Mouse (Mus musculus) left cerebral cortex, adult 8-10 months (tissue): ENCODE data around the gene Rab33b. TPM values are rescaled to one million over a fixed set of nuclear protein-coding genes. Genes with fewer than 3 reads are reported as not detected.

Source experiments
- DNase-seq, 2 experiments: peaks; one replicate each; pipeline ENCODE4 v3.0.0; 2022; ENCODE audit warnings: low spot score in 2 of 2
- total RNA-seq, 4 experiments: library from RNA; stranded (reverse); gene quantifications; 2 replicates each; pipeline ENCODE4 v1.2.4; 2022

Rab33b gene
- total RNA-seq, 4 experiments from 2014 or later: 24.0 to 28.2 (median 25.3) TPM

DNA sequence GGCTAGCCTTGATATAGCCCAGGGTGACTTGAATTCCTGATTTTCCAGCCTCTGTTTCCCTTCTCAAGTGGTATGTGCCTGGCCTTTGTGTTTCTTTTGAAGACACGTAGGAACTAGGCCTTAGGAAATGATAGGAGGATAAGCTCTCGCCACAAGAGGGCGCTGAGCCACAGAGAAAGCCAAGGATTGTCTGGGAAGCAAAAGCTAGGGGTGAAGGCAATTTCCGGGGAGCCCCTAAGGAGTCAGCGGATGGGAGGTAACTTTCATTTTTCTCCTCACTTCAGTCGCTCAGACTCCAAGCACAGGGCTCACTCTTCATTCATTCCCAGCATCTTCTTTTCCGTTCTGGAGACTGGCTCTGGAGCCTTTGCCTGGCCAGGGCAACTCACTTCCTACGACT is 27.2 kb downstream of the Rab33b start:
- DNase-seq: peak; percentile 43 to 64

- DNase-seq: no peak
These were observed 28.3 kb downstream of the Rab33b start for GRCm38 (mm10) chr3:51511983-51512382.

GRCm38 (mm10) chr3:51517467-51517866 is 33.7 kb downstream of the Rab33b start:
- DNase-seq: no peak

- no peak for DNase-seq
These were observed 34.4 kb downstream of the Rab33b start for GRCm38 (mm10) chr3:51517878-51518762.

GRCm38 (mm10) chr3:51518763-51519121 is 35.0 kb downstream of the Rab33b start:
- no peak for DNase-seq

DNA sequence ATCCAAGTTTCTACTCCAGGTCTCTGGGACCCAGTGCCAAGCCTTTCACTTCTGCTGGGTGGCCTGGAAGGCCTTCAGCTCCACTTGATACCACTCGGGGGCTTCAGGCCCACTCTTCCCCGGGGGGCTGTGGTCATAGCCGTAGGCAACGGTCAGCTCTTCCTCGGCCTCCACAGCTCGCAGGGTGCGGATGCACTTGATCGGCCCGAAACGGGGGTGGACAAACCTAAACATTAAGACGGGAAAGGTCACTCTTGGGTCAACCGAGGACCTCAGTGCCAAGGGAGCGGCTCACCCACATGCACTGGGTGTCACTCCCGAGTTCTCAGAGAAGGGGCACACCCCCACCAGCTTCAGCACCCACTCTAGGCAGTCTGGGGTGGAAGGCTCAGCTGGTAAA is 37.5 kb downstream of the Rab33b start:
- DNase-seq: no peak

DNA sequence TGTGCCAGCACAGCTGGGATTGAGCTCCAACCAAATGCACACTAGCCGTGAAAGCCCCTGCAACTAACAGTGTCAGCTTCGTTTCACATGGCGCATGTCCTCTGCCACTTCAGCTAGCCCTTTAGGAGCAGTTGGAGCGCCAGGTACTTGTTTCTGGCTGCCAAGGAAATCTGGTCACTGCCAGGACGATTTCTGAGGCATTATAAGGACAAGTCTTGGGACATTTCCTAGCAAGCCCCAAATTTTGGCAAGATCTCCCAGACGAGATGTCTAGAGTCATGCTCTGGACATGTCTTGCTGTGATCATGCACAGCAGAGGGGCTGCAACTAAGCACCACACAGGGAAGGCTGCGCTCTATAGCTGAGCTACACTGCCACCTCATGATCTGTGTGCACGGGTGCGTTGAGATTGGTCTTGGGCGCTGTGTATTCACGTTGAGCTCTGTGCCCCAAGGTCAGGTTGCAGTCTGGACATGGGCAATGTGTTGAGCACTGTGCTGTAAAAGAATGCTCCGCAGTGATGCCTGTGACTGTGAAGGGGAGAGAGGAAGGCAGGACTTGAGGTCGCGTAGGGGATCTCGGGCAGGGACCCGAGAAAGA is 41.6 kb downstream of the Rab33b start:
- DNase-seq: no peak

GRCm38 (mm10) chr3:51526891-51527290 is 43.2 kb downstream of the Rab33b start:
- peak in 1 of 2 experiments; percentile 79 for DNase-seq

GRCm38 (mm10) chr3:51531473-51532281 is 48.0 kb downstream of the Rab33b start:
- no peak for DNase-seq

GRCm38 (mm10) chr3:51532282-51532620 is 48.5 kb downstream of the Rab33b start:
- DNase-seq: no peak

DNA sequence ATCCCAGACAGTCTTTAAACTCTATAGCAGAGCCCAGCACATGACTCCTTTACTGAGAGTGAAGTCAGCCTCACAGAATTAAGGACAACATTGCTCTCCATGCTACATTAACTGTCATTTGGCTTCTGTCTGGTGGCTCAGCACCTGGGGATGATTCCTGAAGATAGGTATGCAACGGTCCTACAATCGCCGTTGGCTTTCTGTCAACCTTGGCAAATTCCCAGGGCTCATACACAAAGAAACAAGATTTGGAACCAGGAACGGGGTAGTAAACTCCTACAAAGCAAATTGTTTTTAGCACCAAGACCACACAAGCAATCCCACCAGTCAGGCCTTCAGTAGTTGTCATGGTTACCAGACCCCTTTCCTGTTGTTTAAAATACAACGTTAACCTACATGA is 49.9 kb downstream of the Rab33b start:
- no peak for DNase-seq

- no peak for DNase-seq
These were observed 50.3 kb downstream of the Rab33b start for GRCm38 (mm10) chr3:51534013-51534412.

DNA sequence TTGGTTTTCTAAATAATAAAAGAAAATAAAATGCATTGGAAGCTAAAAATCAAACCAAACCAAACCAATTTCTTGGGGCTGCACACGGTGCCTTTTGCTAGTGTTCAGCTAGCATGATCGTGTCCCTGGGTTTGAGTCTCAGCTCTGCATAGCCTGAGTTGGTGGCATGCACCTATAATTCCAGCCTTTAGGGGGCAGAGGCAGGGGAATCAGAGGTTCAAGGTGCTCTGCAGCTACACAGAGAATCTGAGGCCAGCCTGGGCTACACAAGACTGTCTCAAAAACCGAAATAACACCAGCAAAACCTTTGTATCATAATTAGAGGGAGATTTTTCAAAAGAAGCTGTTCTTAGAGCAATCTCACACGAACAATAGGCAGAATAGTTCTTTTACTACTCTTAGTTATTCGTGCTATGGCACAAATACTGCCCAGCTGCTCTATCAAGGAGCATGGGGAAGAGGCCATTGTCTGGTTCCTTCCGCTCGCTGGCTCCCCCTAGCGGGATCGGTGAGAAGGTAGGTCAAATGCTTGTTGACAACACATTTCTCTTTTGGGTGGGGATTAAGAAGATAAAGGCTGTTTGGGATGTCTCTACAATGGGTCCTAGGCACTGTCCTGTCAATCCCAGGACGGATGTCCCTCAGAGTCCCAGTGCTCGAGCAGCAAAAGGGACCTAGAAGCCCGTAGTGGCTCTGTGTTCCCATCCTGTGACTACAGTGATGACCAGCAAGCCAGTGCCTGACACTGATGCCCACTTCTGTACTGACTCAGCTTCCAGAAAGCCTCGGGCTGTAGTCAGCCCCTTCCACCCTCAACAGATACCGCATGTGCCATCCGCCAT is 56.1 kb downstream of the Rab33b start:
- peak in 1 of 2 experiments; percentile 39 for DNase-seq

DNA sequence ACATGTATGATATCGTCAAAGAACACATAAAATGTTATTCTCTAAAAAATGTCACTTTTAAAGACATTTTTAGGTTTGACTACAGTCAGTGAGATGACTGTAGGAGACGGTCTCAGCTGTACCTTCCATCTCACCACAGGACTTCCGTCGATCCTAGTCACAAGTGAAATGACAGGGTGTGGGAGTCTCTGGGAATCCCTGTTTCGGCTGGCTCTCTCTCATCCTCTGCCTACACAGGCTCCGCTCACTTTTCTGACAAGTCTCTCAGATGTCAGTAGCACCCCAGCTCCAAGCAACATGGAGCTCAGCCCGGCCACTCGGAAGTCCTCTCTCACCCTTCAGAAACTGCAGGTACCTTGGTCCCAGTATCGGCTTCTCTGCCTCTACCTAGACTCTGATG is 56.9 kb downstream of the Rab33b start:
- DNase-seq: no peak

- no peak for DNase-seq
These were observed 60.9 kb downstream of the Rab33b start for GRCm38 (mm10) chr3:51544442-51545128.

Other genes with a start within 250 kb of the Rab33b start
- gene Elf2, start 143.3 kb upstream of the Rab33b start, total RNA-seq: 10 to 100 TPM; 57.8 to 67.7 (median 60.8) TPM
- gene Mgarp, start 87.2 kb upstream of the Rab33b start, total RNA-seq: under 1 TPM in 2 of 4 experiments, not detected in 2; 0.42 to 0.59 TPM
- gene Ndufc1, start 74.9 kb upstream of the Rab33b start, total RNA-seq: 100 to 1,000 TPM; 289 to 306 (median 295) TPM
- gene Naa15, start 68.8 kb upstream of the Rab33b start, total RNA-seq: 10 to 100 TPM; 40.1 to 54.8 (median 43.8) TPM
- gene Setd7, start 77.0 kb downstream of the Rab33b start, total RNA-seq: 100 to 1,000 TPM; 104 to 112 (median 108) TPM
- gene Mgst2, start 176.4 kb downstream of the Rab33b start, total RNA-seq: under 1 TPM in 1 of 4 experiments, not detected in 3; 0.72 TPM